Mouse (Mus musculus): Measurements from ENCODE around the gene Tbk1. TPM values are rescaled to one million over a fixed set of nuclear protein-coding genes. Genes with fewer than 3 reads are reported as not detected.

Tbk1 gene
- polyA plus RNA-seq, 1 experiment: 31.8 TPM

- TF ChIP-seq POLR2A (IDR thresholded peaks at IDR 0.05; ENCODE audit: borderline replicate concordance, extremely low read depth, insufficient read depth, insufficient read length, poor library complexity, severe bottlenecking): no peak
- no peak for TF ChIP-seq CTCF (IDR thresholded peaks at IDR 0.05; ENCODE audit: borderline replicate concordance, extremely low read depth, insufficient read depth, insufficient read length)
Observed at GRCm38 (mm10) chr10:121569796-121570195, 16.8 kb downstream of the Tbk1 start.

GRCm38 (mm10) chr10:121569001-121569589, 17.5 kb downstream of the Tbk1 start:
- DNase-seq (ENCODE audit: low read depth): peak; percentile 85
- TF ChIP-seq CTCF (IDR thresholded peaks at IDR 0.05; ENCODE audit: borderline replicate concordance, extremely low read depth, insufficient read depth, insufficient read length) (no peak), POLR2A (IDR thresholded peaks at IDR 0.05; ENCODE audit: borderline replicate concordance, extremely low read depth, insufficient read depth, insufficient read length, poor library complexity, severe bottlenecking) (no peak)

More at GRCm38 (mm10) chr10:121569796-121570195, 16.8 kb downstream of the Tbk1 start:
- DNase-seq (ENCODE audit: low read depth): no peak

- no peak for DNase-seq (ENCODE audit: low read depth)
- no peak for TF ChIP-seq POLR2A (IDR thresholded peaks at IDR 0.05; ENCODE audit: borderline replicate concordance, extremely low read depth, insufficient read depth, insufficient read length, poor library complexity, severe bottlenecking)
- no peak for TF ChIP-seq CTCF (IDR thresholded peaks at IDR 0.05; ENCODE audit: borderline replicate concordance, extremely low read depth, insufficient read depth, insufficient read length)
Observed at GRCm38 (mm10) chr10:121568534-121568933, 18.1 kb downstream of the Tbk1 start.

- TF ChIP-seq CTCF (IDR thresholded peaks at IDR 0.05; ENCODE audit: borderline replicate concordance, extremely low read depth, insufficient read depth, insufficient read length): no peak
- TF ChIP-seq POLR2A (IDR thresholded peaks at IDR 0.05; ENCODE audit: borderline replicate concordance, extremely low read depth, insufficient read depth, insufficient read length, poor library complexity, severe bottlenecking): no peak
- no peak for DNase-seq (ENCODE audit: low read depth)
Observed at GRCm38 (mm10) chr10:121568026-121568425, 18.6 kb downstream of the Tbk1 start.

- TF ChIP-seq CTCF (IDR thresholded peaks at IDR 0.05; ENCODE audit: borderline replicate concordance, extremely low read depth, insufficient read depth, insufficient read length) (no peak), POLR2A (IDR thresholded peaks at IDR 0.05; ENCODE audit: borderline replicate concordance, extremely low read depth, insufficient read depth, insufficient read length, poor library complexity, severe bottlenecking) (no peak)
- DNase-seq (ENCODE audit: low read depth): no peak
Observed at GRCm38 (mm10) chr10:121564447-121564846, 22.1 kb downstream of the Tbk1 start.

GRCm38 (mm10) chr10:121558231-121558630, 28.4 kb downstream of the Tbk1 start:
- DNase-seq (ENCODE audit: low read depth): no peak
- TF ChIP-seq POLR2A (IDR thresholded peaks at IDR 0.05; ENCODE audit: borderline replicate concordance, extremely low read depth, insufficient read depth, insufficient read length, poor library complexity, severe bottlenecking) (no peak), CTCF (IDR thresholded peaks at IDR 0.05; ENCODE audit: borderline replicate concordance, extremely low read depth, insufficient read depth, insufficient read length) (no peak)

GRCm38 (mm10) chr10:121556263-121556662, 30.3 kb downstream of the Tbk1 start:
- peak; percentile 13; the same call in 1 of the 2 replicates for TF ChIP-seq CTCF (IDR thresholded peaks at IDR 0.05; ENCODE audit: borderline replicate concordance, extremely low read depth, insufficient read depth, insufficient read length)
- TF ChIP-seq POLR2A (IDR thresholded peaks at IDR 0.05; ENCODE audit: borderline replicate concordance, extremely low read depth, insufficient read depth, insufficient read length, poor library complexity, severe bottlenecking): no peak

GRCm38 (mm10) chr10:121550334-121550733, 36.3 kb downstream of the Tbk1 start:
- TF ChIP-seq POLR2A (IDR thresholded peaks at IDR 0.05; ENCODE audit: borderline replicate concordance, extremely low read depth, insufficient read depth, insufficient read length, poor library complexity, severe bottlenecking) (no peak), CTCF (IDR thresholded peaks at IDR 0.05; ENCODE audit: borderline replicate concordance, extremely low read depth, insufficient read depth, insufficient read length) (no peak)
- DNase-seq (ENCODE audit: low read depth): no peak

More at GRCm38 (mm10) chr10:121556263-121556662, 30.3 kb downstream of the Tbk1 start:
- no peak for DNase-seq (ENCODE audit: low read depth)

GRCm38 (mm10) chr10:121549670-121550069, 36.9 kb downstream of the Tbk1 start:
- TF ChIP-seq POLR2A (IDR thresholded peaks at IDR 0.05; ENCODE audit: borderline replicate concordance, extremely low read depth, insufficient read depth, insufficient read length, poor library complexity, severe bottlenecking) (no peak), CTCF (IDR thresholded peaks at IDR 0.05; ENCODE audit: borderline replicate concordance, extremely low read depth, insufficient read depth, insufficient read length) (no peak)
- DNase-seq (ENCODE audit: low read depth): no peak

- TF ChIP-seq CTCF (IDR thresholded peaks at IDR 0.05; ENCODE audit: borderline replicate concordance, extremely low read depth, insufficient read depth, insufficient read length) (no peak), POLR2A (IDR thresholded peaks at IDR 0.05; ENCODE audit: borderline replicate concordance, extremely low read depth, insufficient read depth, insufficient read length, poor library complexity, severe bottlenecking) (no peak)
- DNase-seq (ENCODE audit: low read depth): no peak
Observed at GRCm38 (mm10) chr10:121547162-121547561, 39.4 kb downstream of the Tbk1 start.

GRCm38 (mm10) chr10:121543577-121543976, 43.0 kb downstream of the Tbk1 start:
- TF ChIP-seq CTCF (IDR thresholded peaks at IDR 0.05; ENCODE audit: borderline replicate concordance, extremely low read depth, insufficient read depth, insufficient read length) (no peak), POLR2A (IDR thresholded peaks at IDR 0.05; ENCODE audit: borderline replicate concordance, extremely low read depth, insufficient read depth, insufficient read length, poor library complexity, severe bottlenecking) (no peak)
- DNase-seq (ENCODE audit: low read depth): no peak

GRCm38 (mm10) chr10:121542156-121542555, 44.4 kb downstream of the Tbk1 start:
- TF ChIP-seq POLR2A (IDR thresholded peaks at IDR 0.05; ENCODE audit: borderline replicate concordance, extremely low read depth, insufficient read depth, insufficient read length, poor library complexity, severe bottlenecking) (no peak), CTCF (IDR thresholded peaks at IDR 0.05; ENCODE audit: borderline replicate concordance, extremely low read depth, insufficient read depth, insufficient read length) (no peak)
- DNase-seq (ENCODE audit: low read depth): no peak

Measured in brain, embryonic 14.5 days (tissue).